Mouse (Mus musculus): Measurements from ENCODE around the gene Ccdc38.

- TF ChIP-seq EP300 (IDR thresholded peaks at IDR 0.05; ENCODE audit: insufficient read depth, low read depth, low read length): no peak
- TF ChIP-seq CTCF (IDR thresholded peaks at IDR 0.05): no peak
These were observed 28.2 kb downstream of the Ccdc38 start for GRCm38 (mm10) chr10:93568671-93569070.

Data from heart, adult 2 months (tissue).